Mouse (Mus musculus) midbrain, embryonic 16.5 days (tissue): ENCODE results near the gene Efnb1. TPM values are rescaled to one million over a fixed set of nuclear protein-coding genes. Genes with fewer than 3 reads are reported as not detected.

Experiments
- ATAC-seq: fragments of 200-750 bp; cut with Nextera tagmentation; 2 replicates; pipeline ENCODE4 v1.8.0; 2017; ENCODE audit warnings: moderate TSS enrichment
- H3K27ac ChIP-seq: fragments of 300-500 bp; sonication (generic); 2 replicates; pipeline ENCODE4 v1.5.1; 2014; ENCODE audit warnings: mild to moderate bottlenecking, low read length, mixed read lengths
- H3K27me3 ChIP-seq: fragments of 300-500 bp; sonication (generic); 2 replicates; pipeline ENCODE4 v1.6.1; 2014; ENCODE audit warnings: low read depth, low read length, mixed read lengths; ENCODE audit not compliant: control insufficient read depth, insufficient read depth
- H3K36me3 ChIP-seq: fragments of 300-500 bp; sonication (generic); 2 replicates; pipeline ENCODE4 v1.6.1; 2014; ENCODE audit warnings: mild to moderate bottlenecking, low read length, moderate library complexity, mixed read lengths; ENCODE audit not compliant: control insufficient read depth, insufficient read depth
- H3K4me1 ChIP-seq: fragments of 300-500 bp; sonication (generic); 2 replicates; pipeline ENCODE4 v1.6.1; 2014; ENCODE audit warnings: mild to moderate bottlenecking, low read length, mixed read lengths; ENCODE audit not compliant: control insufficient read depth, insufficient read depth
- H3K4me2 ChIP-seq: fragments of 300-500 bp; sonication (generic); 2 replicates; pipeline ENCODE4 v1.6.1; 2014; ENCODE audit warnings: mild to moderate bottlenecking, low read length, mixed read lengths
- H3K4me3 ChIP-seq: fragments of 300-500 bp; sonication (generic); 2 replicates; pipeline ENCODE4 v1.5.1; 2014; ENCODE audit warnings: low read depth, mild to moderate bottlenecking, low read length, moderate library complexity, mixed read lengths
- H3K9ac ChIP-seq: fragments of 300-500 bp; sonication (generic); 2 replicates; pipeline ENCODE4 v1.6.1; 2014; ENCODE audit warnings: low read depth, low read length, mixed read lengths
- H3K9me3 ChIP-seq: fragments of 300-500 bp; sonication (generic); replicated peaks from 2 replicates; pipeline ENCODE4 v1.6.1; 2014; ENCODE audit warnings: mild to moderate bottlenecking, low read length, mixed read lengths; ENCODE audit not compliant: control insufficient read depth, poor library complexity, severe bottlenecking
- WGBS: fragments of 180-500 bp; shearing (Covaris S2); extraction: QIAGEN DNeasy Blood & Tissue Kit; methylation state at CpG from one replicate; pipeline ENCODE4 v1.1.7; 2014; 5-methylcytosine and 5-hydroxymethylcytosine counted together
- polyA plus RNA-seq: library from polyadenylated mRNA; unstranded; fragments of >200 nt; fragmentation: Nextera tagmentation; extraction: Ambion mirVana; gene quantifications from 2 replicates; pipeline ENCODE4 v1.2.1, GENCODE M21; 2015

The Efnb1 gene
- polyA plus RNA-seq, 1 experiment from 2014 or later, result 15.6 TPM

DNA sequence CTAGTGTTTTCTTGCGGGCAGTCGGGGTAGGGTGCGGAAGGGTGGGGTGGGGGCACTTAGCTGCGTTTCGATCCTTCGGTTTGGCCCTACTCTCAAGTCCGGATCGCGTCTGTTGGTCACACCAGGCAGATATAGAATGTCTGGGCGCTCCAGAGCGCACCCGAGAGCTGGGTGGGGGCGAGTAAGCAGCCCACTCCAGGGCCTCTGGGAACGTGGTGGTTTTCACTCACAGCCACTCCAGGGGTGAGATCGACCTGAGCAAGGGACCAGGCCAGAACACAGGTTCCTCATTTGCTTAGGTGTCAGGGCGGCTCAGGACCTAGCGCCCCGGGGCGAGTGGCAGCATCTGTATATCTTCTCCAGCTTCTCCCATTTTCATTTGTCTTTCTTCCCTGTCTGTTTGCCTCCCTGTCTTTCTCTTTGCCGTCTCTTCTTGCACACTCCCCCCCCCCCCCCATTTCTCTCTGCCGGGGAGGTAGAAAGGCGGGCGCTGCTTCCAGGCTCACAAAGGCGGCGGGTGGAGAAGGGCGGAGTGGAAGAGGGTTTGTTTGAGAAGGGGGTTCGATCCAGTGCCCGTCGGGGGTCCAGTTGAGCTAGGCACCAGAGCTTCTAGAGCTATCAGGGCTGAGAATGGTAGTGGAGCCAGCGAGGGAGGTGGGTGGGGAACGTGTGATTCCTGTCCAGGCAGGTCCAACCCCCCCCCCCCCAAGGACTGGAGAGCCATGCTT lies 1.4 kb downstream of the Efnb1 start:
- no peaks in the 10 kb centered on the region for H3K36me3 ChIP-seq
- H3K27ac ChIP-seq, result peak overlapping the region; percentile 73
- 27% methylated on average over 23 of the region's 31 CpGs for WGBS
- no peaks in the 10 kb centered on the region for H3K9me3 ChIP-seq
- H3K4me1 ChIP-seq, result peaks cover 26% of the 10 kb centered on the region
- H3K4me3 ChIP-seq, result peak overlapping the region; percentile 59
- H3K9ac ChIP-seq, result peak overlapping the region; percentile 77
- 0 out of 2 replicates have a peak, but pooled peaks cover 5% of the 10 kb centered on the region for H3K27me3 ChIP-seq
- peak overlapping the region; percentile 63 for H3K4me2 ChIP-seq
- ATAC-seq, result no peak

- H3K27me3 ChIP-seq, result 0 out of 2 replicates have a peak, but pooled peaks cover 3% of the 10 kb centered on the region
- ATAC-seq, result no peak
Observed at GRCm38 (mm10) chrX:99137928-99138740, 2.2 kb downstream of the Efnb1 start.

DNA sequence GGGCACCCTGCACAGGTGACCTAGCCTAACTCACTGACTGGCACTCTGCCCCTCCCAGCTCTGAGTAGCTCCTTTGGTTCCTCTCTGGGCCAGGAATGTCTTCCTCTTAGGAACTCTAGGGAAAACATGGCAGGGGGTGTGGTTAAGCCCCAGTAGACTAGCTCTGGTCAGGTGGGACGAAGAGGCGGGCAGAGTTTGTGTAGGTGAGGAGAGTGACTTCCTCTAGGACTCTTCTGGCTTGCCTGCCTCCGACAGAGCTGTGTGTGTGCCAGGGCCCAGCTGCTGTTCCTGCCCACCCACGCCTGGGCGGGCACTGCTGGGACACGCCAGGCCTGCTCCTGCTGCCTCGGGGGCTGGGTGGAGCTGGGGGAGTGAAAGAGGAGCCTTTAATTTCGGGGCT lies 5.1 kb downstream of the Efnb1 start:
- 0 out of 2 replicates have a peak, but pooled peaks cover 3% of the 10 kb centered on the region for H3K36me3 ChIP-seq
- H3K9me3 ChIP-seq, result no peaks in the 10 kb centered on the region
- WGBS, result 60% methylated on average over 8 of the region's 8 CpGs
- no peak for ATAC-seq
- no peaks in the 10 kb centered on the region for H3K27me3 ChIP-seq
- peak overlapping the region; percentile 63 for H3K4me2 ChIP-seq
- H3K9ac ChIP-seq, result no peak overlapping the region
- H3K27ac ChIP-seq, result no peak overlapping the region
- peaks cover 21% of the 10 kb centered on the region for H3K4me1 ChIP-seq
- H3K4me3 ChIP-seq, result no peak overlapping the region

More at GRCm38 (mm10) chrX:99137928-99138740, 2.2 kb downstream of the Efnb1 start:
- H3K36me3 ChIP-seq, result no peaks in the 10 kb centered on the region
- peak overlapping the region; percentile 26 for H3K27ac ChIP-seq
- H3K9ac ChIP-seq, result peak overlapping the region; percentile 77
- H3K4me2 ChIP-seq, result peak overlapping the region; percentile 63
- H3K4me3 ChIP-seq, result peak overlapping the region; percentile 59
- WGBS, result 23% methylated on average over 9 of the region's 9 CpGs
- no peaks in the 10 kb centered on the region for H3K9me3 ChIP-seq
- H3K4me1 ChIP-seq, result peaks cover 27% of the 10 kb centered on the region

DNA sequence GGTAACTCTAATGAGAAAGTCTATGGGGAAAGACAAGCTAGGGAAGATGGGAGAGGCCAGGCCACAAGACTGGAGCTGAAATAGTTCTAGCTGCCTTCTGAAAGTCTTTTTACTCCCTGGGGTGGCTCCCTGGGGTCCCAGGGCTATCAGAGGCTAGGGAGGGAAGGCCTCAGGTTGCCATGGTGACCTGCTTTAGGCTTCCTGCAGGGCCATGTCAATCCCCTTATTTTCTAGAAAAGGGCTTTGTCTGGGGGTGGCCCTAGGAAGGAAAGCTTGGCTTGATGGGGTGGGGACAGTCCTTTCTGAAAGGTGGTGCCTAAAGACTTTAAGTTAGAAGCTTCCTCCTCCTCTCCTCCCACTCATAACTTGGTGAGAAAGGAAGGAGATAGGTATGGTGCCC lies 6.0 kb downstream of the Efnb1 start:
- H3K4me3 ChIP-seq, result no peak overlapping the region
- H3K4me1 ChIP-seq, result peaks cover 21% of the 10 kb centered on the region
- H3K4me2 ChIP-seq, result peak overlapping the region; percentile 63
- H3K27me3 ChIP-seq, result no peaks in the 10 kb centered on the region
- H3K9ac ChIP-seq, result no peak overlapping the region
- H3K27ac ChIP-seq, result no peak overlapping the region
- no peak for ATAC-seq
- no peaks in the 10 kb centered on the region for H3K9me3 ChIP-seq
- 0 out of 2 replicates have a peak, but pooled peaks cover 4% of the 10 kb centered on the region for H3K36me3 ChIP-seq

DNA sequence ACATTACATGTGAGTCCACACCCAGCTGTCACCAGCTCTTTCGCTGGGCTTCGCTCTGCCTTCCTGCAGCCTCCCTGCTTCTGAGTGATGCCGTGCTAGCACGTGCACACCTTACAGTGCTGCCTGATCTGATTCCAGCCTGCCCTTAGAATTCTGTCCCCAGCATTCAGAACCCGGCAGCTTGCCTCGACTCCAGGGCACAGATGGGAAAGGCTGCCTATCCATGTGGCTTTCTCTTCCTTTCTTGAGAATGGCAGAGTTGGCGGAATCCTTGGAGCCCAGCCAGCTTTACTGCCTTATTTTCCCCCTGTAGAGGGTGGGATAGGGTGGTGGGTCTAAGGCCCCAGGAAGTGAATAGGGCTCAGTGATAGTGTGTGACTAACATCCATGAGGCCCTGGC lies 9.6 kb downstream of the Efnb1 start:
- Histone ChIP-seq H3K27ac (no peak overlapping the region), H3K4me2 (no peak overlapping the region), H3K9me3 (no peaks in the 10 kb centered on the region), H3K4me3 (no peak overlapping the region), H3K27me3 (no peaks in the 10 kb centered on the region), H3K36me3 (0 out of 2 replicates have a peak, but pooled peaks cover 4% of the 10 kb centered on the region), H3K9ac (no peak overlapping the region), H3K4me1 (peaks cover 10% of the 10 kb centered on the region; the same call in 1 of the 2 replicates)
- 80% methylated on average over 7 of the region's 7 CpGs for WGBS
- no peak for ATAC-seq

DNA sequence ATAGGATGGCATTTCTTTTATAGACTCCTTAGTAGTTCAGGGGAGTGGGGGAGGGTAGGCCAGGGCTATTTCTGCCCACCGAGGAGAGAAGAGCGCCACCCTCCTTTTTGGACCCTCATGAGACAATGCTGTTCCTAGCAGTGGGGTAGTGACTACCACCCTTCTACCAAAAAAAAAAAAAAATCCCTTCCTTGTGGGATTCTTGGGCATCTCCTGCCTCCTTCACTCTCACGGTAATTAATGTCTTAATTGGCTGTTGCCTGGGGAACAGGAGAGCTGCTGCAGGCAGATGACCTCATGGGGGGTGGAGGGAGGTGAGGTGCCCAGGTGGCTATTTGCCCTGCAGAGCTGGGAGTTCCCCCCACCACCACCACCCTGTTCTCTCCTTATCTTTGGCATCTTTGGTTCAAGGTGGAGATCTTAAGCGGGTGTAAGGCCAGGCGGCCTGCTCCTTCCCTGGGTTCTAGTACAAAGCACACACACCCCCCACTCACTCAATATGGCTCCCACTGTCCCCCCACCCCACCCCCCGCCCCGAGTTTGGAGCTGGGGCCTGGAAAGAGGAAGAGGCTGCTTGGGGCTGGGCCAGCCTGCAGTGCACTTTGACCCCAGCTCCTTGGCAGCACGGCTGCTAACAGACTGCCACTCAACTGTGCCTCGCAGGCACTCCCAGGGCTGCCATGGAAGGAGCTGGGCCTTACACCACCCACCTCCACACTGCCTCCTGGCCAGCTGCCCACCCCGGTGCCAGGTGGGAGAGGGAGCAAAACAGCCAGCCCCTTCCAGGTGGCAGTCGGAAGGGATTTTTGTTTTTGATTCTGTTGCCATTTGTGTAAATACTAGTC lies 12.4 kb downstream of the Efnb1 start:
- Histone ChIP-seq H3K27ac (no peak overlapping the region), H3K36me3 (0 out of 2 replicates have a peak, but pooled peaks cover 4% of the 10 kb centered on the region), H3K9me3 (no peaks in the 10 kb centered on the region), H3K27me3 (no peaks in the 10 kb centered on the region), H3K4me3 (no peak overlapping the region), H3K9ac (no peak overlapping the region), H3K4me1 (peaks cover 2% of the 10 kb centered on the region; the same call in 1 of the 2 replicates), H3K4me2 (no peak overlapping the region)
- ATAC-seq, result no peak
- WGBS, result 50% methylated on average over 11 of the region's 11 CpGs

GRCm38 (mm10) chrX:99149047-99149446 lies 13.1 kb downstream of the Efnb1 start:
- WGBS, result 77% methylated on average over 7 of the region's 7 CpGs
- 0 out of 2 replicates have a peak, but pooled peaks cover 4% of the 10 kb centered on the region for H3K36me3 ChIP-seq
- H3K9me3 ChIP-seq, result no peaks in the 10 kb centered on the region
- H3K27ac ChIP-seq, result no peak overlapping the region
- no peak overlapping the region for H3K4me3 ChIP-seq
- H3K9ac ChIP-seq, result no peak overlapping the region
- no peak for ATAC-seq
- H3K27me3 ChIP-seq, result no peaks in the 10 kb centered on the region
- peaks cover 2% of the 10 kb centered on the region; the same call in 1 of the 2 replicates for H3K4me1 ChIP-seq
- no peak overlapping the region for H3K4me2 ChIP-seq

DNA sequence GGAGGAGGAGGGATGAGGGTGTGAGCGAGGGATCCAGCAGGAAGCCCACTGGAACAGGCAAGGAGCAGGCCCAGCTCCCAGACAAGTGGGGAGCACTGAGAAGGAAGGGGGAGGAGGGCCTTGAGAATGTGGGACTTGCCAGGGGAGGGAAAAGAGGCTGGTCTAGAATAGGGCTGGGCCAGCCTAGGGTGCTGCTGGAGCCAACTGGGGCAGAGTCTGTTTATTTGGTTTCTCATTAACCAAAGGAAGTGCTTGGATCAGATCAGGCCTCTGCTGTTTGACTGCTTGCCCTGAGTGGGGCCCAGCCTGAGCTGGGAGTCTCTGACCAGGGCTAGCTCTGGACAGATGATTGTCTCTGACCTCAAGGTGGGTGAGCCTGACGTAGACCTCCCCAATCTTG lies 14.0 kb downstream of the Efnb1 start:
- Histone ChIP-seq H3K27me3 (no peaks in the 10 kb centered on the region), H3K4me1 (peaks cover 2% of the 10 kb centered on the region; the same call in 1 of the 2 replicates), H3K27ac (no peak overlapping the region), H3K9me3 (no peaks in the 10 kb centered on the region), H3K4me2 (no peak overlapping the region), H3K4me3 (no peak overlapping the region), H3K36me3 (0 out of 2 replicates have a peak, but pooled peaks cover 4% of the 10 kb centered on the region), H3K9ac (no peak overlapping the region)
- ATAC-seq, result no peak
- 66% methylated on average over 2 of the region's 2 CpGs for WGBS
